Mouse (Mus musculus): ENCODE measurements at regions not wholly inside any gene's neighbourhood (a gene's known extent, or its start where the extent isn't known, plus 50 kb on each side); places are given as distances from the start of the nearest gene placed in this dataset.

GRCm38 (mm10) chr1:122607309-122607708, 1039.5 kb upstream of the Ddx18 start:
- no peak for DNase-seq (ENCODE audit: low spot score)

- no peak for DNase-seq (ENCODE audit: low spot score)
These were observed 1008.2 kb upstream of the Ddx18 start for GRCm38 (mm10) chr1:122575954-122576353.

- no peak for DNase-seq (ENCODE audit: low spot score)
These were observed 983.8 kb upstream of the Ddx18 start for GRCm38 (mm10) chr1:122551596-122551995.

- DNase-seq (ENCODE audit: low spot score) = no peak
These were observed 941.8 kb upstream of the Ddx18 start for GRCm38 (mm10) chr1:122509580-122509979.

GRCm38 (mm10) chr1:122501707-122502106, 933.9 kb upstream of the Ddx18 start:
- no peak for DNase-seq (ENCODE audit: low spot score)

GRCm38 (mm10) chr1:122478003-122478402, 910.2 kb upstream of the Ddx18 start:
- DNase-seq (ENCODE audit: low spot score) = no peak

- no peak for DNase-seq (ENCODE audit: low spot score)
These were observed 896.1 kb upstream of the Ddx18 start for GRCm38 (mm10) chr1:122463931-122464330.

GRCm38 (mm10) chr1:122459056-122459455, 891.3 kb upstream of the Ddx18 start:
- DNase-seq (ENCODE audit: low spot score) = no peak

GRCm38 (mm10) chr1:122454881-122455280, 887.1 kb upstream of the Ddx18 start:
- DNase-seq (ENCODE audit: low spot score) = no peak

- DNase-seq (ENCODE audit: low spot score) = peak; percentile 3
These were observed 885.8 kb upstream of the Ddx18 start for GRCm38 (mm10) chr1:122453617-122454016.

- DNase-seq (ENCODE audit: low spot score) = no peak
These were observed 871.6 kb upstream of the Ddx18 start for GRCm38 (mm10) chr1:122439358-122439757.

- DNase-seq (ENCODE audit: low spot score) = no peak
These were observed 855.7 kb upstream of the Ddx18 start for GRCm38 (mm10) chr1:122423503-122423902.

GRCm38 (mm10) chr1:122396342-122396741, 828.6 kb upstream of the Ddx18 start:
- DNase-seq (ENCODE audit: low spot score) = no peak

- DNase-seq (ENCODE audit: low spot score) = no peak
These were observed 826.0 kb upstream of the Ddx18 start for GRCm38 (mm10) chr1:122393660-122394355.

GRCm38 (mm10) chr1:122357015-122357414, 789.2 kb upstream of the Ddx18 start:
- DNase-seq (ENCODE audit: low spot score) = peak; percentile 92

GRCm38 (mm10) chr1:122351530-122351929, 783.7 kb upstream of the Ddx18 start:
- DNase-seq (ENCODE audit: low spot score) = no peak

GRCm38 (mm10) chr1:122333267-122333666, 765.5 kb upstream of the Ddx18 start:
- no peak for DNase-seq (ENCODE audit: low spot score)

GRCm38 (mm10) chr1:122328276-122328675, 760.5 kb upstream of the Ddx18 start:
- DNase-seq (ENCODE audit: low spot score) = no peak

Measured in testis, postnatal 14 days (tissue).